8 mouse cellular contexts compared by ENCODE assay signal in genomic region chr4:136142267-136143192, GRCm38 (mm10). TPM values are rescaled to one million over a fixed set of nuclear protein-coding genes. Genes with fewer than 3 reads are reported as not detected.
A peak's percentile ranks its signal among the peaks of the same experiment; 100 is the strongest.
DNase-seq lines count a peak whose midpoint lies in the region; ATAC-seq and TF ChIP-seq lines count a peak whose summit lies in the region.

No protein-coding gene starts in this region.

- no peak for TF ChIP-seq CTCF in intestine, postnatal 0 days (IDR thresholded peaks at IDR 0.05; ENCODE audit: low read depth)

- peaks cover 74% of the 10 kb centered on the region for H3K4me1 ChIP-seq in forebrain, embryonic 13.5 days
- H3K4me1 ChIP-seq in intestine, postnatal 0 days (replicated peaks; ENCODE audit: control insufficient read depth, insufficient read depth, low read length), result peaks cover 19% of the 10 kb centered on the region

- peak overlapping the region; percentile 92 for H3K4me2 ChIP-seq in forebrain, embryonic 13.5 days
- peak overlapping the region; percentile 71 for H3K4me2 ChIP-seq in intestine, postnatal 0 days (replicated peaks; ENCODE audit: low read depth)

- H3K27ac ChIP-seq in forebrain, embryonic 13.5 days, result peak overlapping the region; percentile 15
- peak overlapping the region; percentile 85 for H3K27ac ChIP-seq in intestine, postnatal 0 days (ENCODE audit: low read depth, low read length)
- H3K27ac ChIP-seq in macrophage, result peak overlapping the region; percentile 81

- peak overlapping the region; percentile 52; the same call in 1 of the 2 replicates for H3K4me3 ChIP-seq in forebrain, embryonic 13.5 days
- peak overlapping the region; percentile 58 for H3K4me3 ChIP-seq in intestine, postnatal 0 days (ENCODE audit: low read depth, low read length)
- peak overlapping the region; percentile 12 for H3K4me3 ChIP-seq in macrophage (ENCODE audit: inconsistent target)

- WGBS in forebrain, embryonic 13.5 days, result 12% methylated on average over 17 of the region's 17 CpGs
- WGBS in intestine, postnatal 0 days, result 24% methylated on average over 17 of the region's 17 CpGs
- WGBS in macrophage (ENCODE audit: missing documents), result 33% methylated on average over 17 of the region's 17 CpGs

- peaks cover 16% of the 10 kb centered on the region; the same call in 1 of the 2 replicates for H3K79me2 ChIP-seq in macrophage (ENCODE audit: inconsistent target)

- H3K9me3 ChIP-seq in forebrain, embryonic 13.5 days (replicated peaks), result no peaks in the 10 kb centered on the region
- H3K9me3 ChIP-seq in intestine, postnatal 0 days (ENCODE audit: control insufficient read depth), result no peaks in the 10 kb centered on the region

- no peaks in the 10 kb centered on the region for H3K36me3 ChIP-seq in forebrain, embryonic 13.5 days (ENCODE audit: poor library complexity, severe bottlenecking)
- no peaks in the 10 kb centered on the region for H3K36me3 ChIP-seq in intestine, postnatal 0 days (ENCODE audit: control insufficient read depth, insufficient read depth)
- no peaks in the 10 kb centered on the region for H3K36me3 ChIP-seq in macrophage (ENCODE audit: inconsistent target)

- H3K9ac ChIP-seq in forebrain, embryonic 13.5 days, result 0 out of 2 replicates have a peak overlapping the region, but pooled peaks have one; percentile 8
- peak overlapping the region; percentile 63; the same call in 1 of the 2 replicates for H3K9ac ChIP-seq in intestine, postnatal 0 days (ENCODE audit: low read depth, low read length)

- peak; percentile 55 for DNase-seq in embryo, embryonic 10 days (ENCODE audit: low spot score)
- DNase-seq in yolk sac, embryonic 10.5 days (ENCODE audit: low spot score), result no peak
- DNase-seq in thymus, postnatal 4 days, result no peak
- no peak for DNase-seq in cerebellum, postnatal 10 days

- ATAC-seq in forebrain, embryonic 13.5 days, result no peak
- no peak for ATAC-seq in intestine, postnatal 0 days
- no peak for ATAC-seq in cerebellum, adult (ENCODE audit: insufficient number of reproducible peaks, low FRiP score, low TSS enrichment)

- peaks cover 48% of the 10 kb centered on the region for H3K27me3 ChIP-seq in forebrain, embryonic 13.5 days
- no peaks in the 10 kb centered on the region for H3K27me3 ChIP-seq in intestine, postnatal 0 days (replicated peaks; ENCODE audit: control insufficient read depth, insufficient read depth, low read length)

RNA-seq across cellular contexts. Expression of gene Id3, which starts 0.8 kb away (rescaled TPM):
- 90.9 and 119 TPM in 2 replicates for polyA plus RNA-seq in forebrain, embryonic 13.5 days (2015; fragmentation: Nextera tagmentation; extraction: Ambion mirVana)
- polyA plus RNA-seq in intestine, postnatal 0 days (2015; fragmentation: Nextera tagmentation; extraction: Ambion mirVana), result 106 and 118 TPM in 2 replicates
- 100 to 1,000 TPM in 1 of 26 experiments, 10 to 100 TPM in 17, 1 to 10 TPM in 6, under 1 TPM in 1, not detected in 1; 0.79 to 106 (median 19.0) TPM for total RNA-seq in macrophage (2018; cell fraction: chromatin; rRNA removed)
- 10 to 100 TPM in 15 of 26 experiments, 1 to 10 TPM in 7, under 1 TPM in 4; 0.19 to 99.1 (median 14.3) TPM for total RNA-seq in macrophage (2018; cell fraction: cytosol; rRNA removed)
- 100 to 1,000 TPM in 6 of 26 experiments, 10 to 100 TPM in 16, 1 to 10 TPM in 2, not detected in 2; 1.7 to 296 (median 18.8) TPM for total RNA-seq in macrophage (2018; cell fraction: nucleus; rRNA removed)
- 0.34 to 38.1 TPM (median 3.1 TPM) in 3 replicates for polyA plus RNA-seq in macrophage (2018)

RNA-seq across cellular contexts. Expression of gene E2f2, which starts 29.7 kb away (rescaled TPM):
- polyA plus RNA-seq in forebrain, embryonic 13.5 days (2015; fragmentation: Nextera tagmentation; extraction: Ambion mirVana), result 9.7 and 11.3 TPM in 2 replicates
- 4.1 and 4.2 TPM in 2 replicates for polyA plus RNA-seq in intestine, postnatal 0 days (2015; fragmentation: Nextera tagmentation; extraction: Ambion mirVana)
- 1 to 10 TPM; 1.3 to 8.2 (median 3.5) TPM for total RNA-seq in macrophage (2018; cell fraction: chromatin; rRNA removed)
- total RNA-seq in macrophage (2018; cell fraction: cytosol; rRNA removed), result 1 to 10 TPM in 22 of 26 experiments, under 1 TPM in 4; 0.38 to 2.9 (median 1.6) TPM
- total RNA-seq in macrophage (2018; cell fraction: nucleus; rRNA removed), result 10 to 100 TPM in 1 of 26 experiments, 1 to 10 TPM in 25; 1.1 to 12.0 (median 3.1) TPM
- 1.5 to 5.0 TPM (median 2.6 TPM) in 3 replicates for polyA plus RNA-seq in macrophage (2018)

Comparison
In these comparisons a context has a peak if more than half of its experiments do, and no peak if none do; other contexts are left out.
1. H3K27ac ChIP-seq: peak in every context shown above with its lines; median percentile 85 in intestine, postnatal 0 days; 81 in macrophage; 15 in forebrain, embryonic 13.5 days.